Mouse (Mus musculus) ES-Bruce4 (cell line): ENCODE data around the gene Csnk2b. TPM values are rescaled to one million over a fixed set of nuclear protein-coding genes. Genes with fewer than 3 reads are reported as not detected.

ENCODE experiments used
- H3K27ac ChIP-seq: 2 replicates; pipeline ENCODE4 v1.5.1; 2012; ENCODE audit warnings: low read length, inconsistent platforms; ENCODE audit not compliant: insufficient read depth
- H3K27me3 ChIP-seq: 2 replicates; pipeline ENCODE4 v1.6.1; 2012; ENCODE audit warnings: mild to moderate bottlenecking, low read length, inconsistent platforms; ENCODE audit not compliant: control insufficient read depth, poor library complexity, insufficient read depth, severe bottlenecking
- H3K36me3 ChIP-seq: 2 replicates; pipeline ENCODE4 v1.6.1; 2012; ENCODE audit warnings: inconsistent platforms, mild to moderate bottlenecking, low read length, moderate library complexity; ENCODE audit not compliant: control insufficient read depth, poor library complexity, insufficient read depth, severe bottlenecking
- H3K4me1 ChIP-seq: one replicate; pipeline ENCODE4 v1.8.1; 2011; ENCODE audit warnings: low read length; ENCODE audit not compliant: control insufficient read depth, insufficient read depth
- H3K4me3 ChIP-seq: 2 replicates; pipeline ENCODE4 v1.5.1; 2011; ENCODE audit warnings: low read depth, mild to moderate bottlenecking, low read length
- H3K9ac ChIP-seq: 2 replicates; pipeline ENCODE4 v1.6.1; 2012; ENCODE audit warnings: low read depth, mild to moderate bottlenecking, inconsistent platforms; ENCODE audit not compliant: poor library complexity, severe bottlenecking
- H3K9me3 ChIP-seq: replicated peaks from 2 replicates; pipeline ENCODE4 v1.6.1; 2012; ENCODE audit warnings: mild to moderate bottlenecking, low read length, inconsistent platforms; ENCODE audit not compliant: control insufficient read depth, poor library complexity, insufficient read depth, severe bottlenecking
- CTCF ChIP-seq: IDR thresholded peaks from one replicate; pipeline ENCODE4 v1.8.1; 2011; ENCODE audit warnings: low read depth, low read length
- EP300 ChIP-seq: IDR thresholded peaks from 2 replicates; pipeline ENCODE4 v1.6.1; 2011; ENCODE audit warnings: low read depth, low read length; ENCODE audit not compliant: insufficient read depth
- POLR2A ChIP-seq: IDR thresholded peaks from one replicate; pipeline ENCODE4 v1.8.1; 2011; ENCODE audit warnings: low read length; ENCODE audit not compliant: insufficient read depth
- polyA plus RNA-seq: library from polyadenylated mRNA; stranded (reverse); fragments of >200 nt; gene quantifications from 2 replicates; pipeline ENCODE4 v1.2.4, GENCODE M21; 2011; ENCODE audit warnings: low read depth; ENCODE audit not compliant: missing spikeins, insufficient read depth, insufficient read length

Gene Csnk2b
- polyA plus RNA-seq, 1 experiment = 146 TPM

GRCm38 (mm10) chr17:35133517-35133916 is 11.7 kb upstream of the Csnk2b start:
- Histone ChIP-seq H3K36me3 (peaks cover 4% of the 10 kb centered on the region), H3K4me3 (no peak overlapping the region), H3K9me3 (no peaks in the 10 kb centered on the region), H3K27me3 (no peaks in the 10 kb centered on the region), H3K27ac (no peak overlapping the region), H3K4me1 (peaks cover 1% of the 10 kb centered on the region), H3K9ac (no peak overlapping the region)
- TF ChIP-seq CTCF (no peak), EP300 (no peak), POLR2A (no peak)

- Histone ChIP-seq H3K9ac (no peak overlapping the region), H3K4me1 (peaks cover 1% of the 10 kb centered on the region), H3K27me3 (no peaks in the 10 kb centered on the region), H3K4me3 (no peak overlapping the region), H3K9me3 (no peaks in the 10 kb centered on the region), H3K27ac (no peak overlapping the region), H3K36me3 (no peaks in the 10 kb centered on the region)
- no peak for TF ChIP-seq CTCF
- no peak for TF ChIP-seq POLR2A
- TF ChIP-seq EP300 = no peak
These were observed 10.3 kb upstream of the Csnk2b start for GRCm38 (mm10) chr17:35132174-35132560.

DNA sequence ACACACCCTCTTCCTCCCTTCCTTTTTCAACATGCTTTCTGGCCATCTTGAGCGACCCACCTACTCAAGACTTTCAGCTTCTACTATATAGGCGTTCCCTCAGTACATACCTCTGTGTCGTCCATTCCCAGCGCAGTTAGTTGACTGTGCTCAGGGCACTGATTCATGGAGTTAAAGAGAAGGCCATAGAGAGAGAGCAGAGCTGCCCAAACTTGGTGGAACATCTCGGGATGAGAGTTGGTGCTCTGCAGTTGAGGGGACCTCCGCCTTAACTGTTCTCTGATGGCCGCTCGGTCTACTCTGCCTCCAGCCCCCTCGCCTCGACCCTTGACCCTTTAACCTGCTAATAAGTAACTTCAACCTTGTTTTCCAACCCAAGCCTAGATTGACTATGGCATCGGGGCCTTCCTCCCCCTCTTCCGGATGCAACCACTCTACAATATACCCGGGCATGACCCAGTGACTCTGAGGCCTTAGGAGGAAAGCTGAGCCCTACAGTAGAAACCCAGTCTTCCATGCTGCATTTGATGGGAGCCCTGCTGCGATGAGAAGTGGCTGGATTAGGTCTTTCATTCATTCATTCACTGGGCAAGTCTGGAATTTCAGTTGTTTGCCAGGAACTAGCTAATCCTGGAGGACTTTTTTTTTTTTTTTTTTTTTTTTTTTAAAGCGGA is 9.8 kb upstream of the Csnk2b start, which contains the start of gene Apom:
Apom (minus strand) TSS at position 551 of the 674 bp plus-strand sequence.
- TF ChIP-seq POLR2A (no peak), CTCF (no peak), EP300 (no peak)
- Histone ChIP-seq H3K9ac (no peak within 1 kb of the TSS), H3K9me3 (no peaks in the 10 kb centered on the region), H3K27me3 (no peaks in the 10 kb centered on the region), H3K36me3 (no peaks in the 10 kb centered on the region), H3K4me1 (peaks cover under 1% of the 10 kb centered on the region), H3K4me3 (no peak within 1 kb of the TSS), H3K27ac (no peak within 1 kb of the TSS)

- no peak overlapping the region for H3K9ac ChIP-seq
- H3K4me1 ChIP-seq = no peaks in the 10 kb centered on the region
- H3K27me3 ChIP-seq = no peaks in the 10 kb centered on the region
- no peak overlapping the region for H3K27ac ChIP-seq
- H3K36me3 ChIP-seq = no peaks in the 10 kb centered on the region
- no peaks in the 10 kb centered on the region for H3K9me3 ChIP-seq
- no peak overlapping the region for H3K4me3 ChIP-seq
- no peak for TF ChIP-seq EP300
- no peak for TF ChIP-seq POLR2A
- TF ChIP-seq CTCF = no peak
These were observed 9.2 kb upstream of the Csnk2b start for GRCm38 (mm10) chr17:35131038-35131437.

GRCm38 (mm10) chr17:35128996-35129395 is 7.1 kb upstream of the Csnk2b start:
- Histone ChIP-seq H3K4me1 (no peaks in the 10 kb centered on the region), H3K9ac (no peak overlapping the region), H3K9me3 (no peaks in the 10 kb centered on the region), H3K27me3 (no peaks in the 10 kb centered on the region), H3K4me3 (no peak overlapping the region), H3K27ac (no peak overlapping the region), H3K36me3 (peaks cover 3% of the 10 kb centered on the region)
- no peak for TF ChIP-seq POLR2A
- TF ChIP-seq CTCF = no peak
- no peak for TF ChIP-seq EP300

GRCm38 (mm10) chr17:35127017-35127416 is 5.2 kb upstream of the Csnk2b start:
- no peaks in the 10 kb centered on the region for H3K9me3 ChIP-seq
- H3K27ac ChIP-seq = no peak overlapping the region
- no peak overlapping the region for H3K9ac ChIP-seq

More at GRCm38 (mm10) chr17:35127017-35127416, 5.2 kb upstream of the Csnk2b start:
- Histone ChIP-seq H3K36me3 (peaks cover 8% of the 10 kb centered on the region), H3K4me3 (no peak overlapping the region), H3K27me3 (no peaks in the 10 kb centered on the region), H3K4me1 (no peaks in the 10 kb centered on the region)
- TF ChIP-seq EP300 = no peak
- no peak for TF ChIP-seq POLR2A
- no peak for TF ChIP-seq CTCF
